Comparison of ENCODE assay signal across 1 mouse cellular context in genomic region chr6:142289413-142290118, GRCm38 (mm10).
TF ChIP-seq lines count a peak whose summit lies in the region.

No protein-coding gene starts in this region.

TF ChIP-seq in CH12.LX, 34 proteins besides CTCF, POLR2A, EP300 and RAD21:
- TF ChIP-seq MAFK (IDR thresholded peaks at IDR 0.05; ENCODE audit: insufficient replicate concordance, low read length) (no peak), PAX5 (IDR thresholded peaks at IDR 0.05; ENCODE audit: low read length) (no peak)
